Mouse (Mus musculus) C2C12 (cell line): Measurements from ENCODE around the gene Rab11a. TPM values are rescaled to one million over a fixed set of nuclear protein-coding genes. Genes with fewer than 3 reads are reported as not detected.

Experiments
- H3K27me3 ChIP-seq: one replicate; pipeline ENCODE4 v1.6.1; 2011; ENCODE audit not compliant: control insufficient read depth, insufficient read depth, insufficient read length
- H3K36me3 ChIP-seq: one replicate; pipeline ENCODE4 v1.6.1; 2011; ENCODE audit not compliant: control insufficient read depth, insufficient read depth
- H3K4me3 ChIP-seq: one replicate; pipeline ENCODE4 v1.5.1; 2011; ENCODE audit warnings: mild to moderate bottlenecking, control low read depth; ENCODE audit not compliant: poor library complexity, insufficient read depth, severe bottlenecking
- H3K79me2 ChIP-seq: one replicate; pipeline ENCODE4 v1.6.1; 2011; ENCODE audit not compliant: control insufficient read depth, insufficient read depth
- H3K79me3 ChIP-seq: one replicate; pipeline ENCODE4 v1.6.1; 2011; ENCODE audit warnings: low read depth, control low read depth
- H3ac ChIP-seq: one replicate; pipeline ENCODE3; 2011; ENCODE audit warnings: low read depth; ENCODE audit not compliant: control insufficient read depth, insufficient read length
- CEBPB ChIP-seq: IDR thresholded peaks from one replicate; pipeline ENCODE4 v1.6.1; 2011; ENCODE audit warnings: low read depth, mild to moderate bottlenecking, control low read depth, moderate library complexity
- CTCF ChIP-seq: IDR thresholded peaks from one replicate; pipeline ENCODE4 v1.5.1; 2011; ENCODE audit not compliant: control insufficient read depth, insufficient read depth, insufficient read length
- FOSL1 ChIP-seq: IDR thresholded peaks from one replicate; pipeline ENCODE4 v1.8.0; 2011; ENCODE audit warnings: mild to moderate bottlenecking, low read length; ENCODE audit not compliant: poor library complexity, insufficient read depth, severe bottlenecking
- MAX ChIP-seq: IDR thresholded peaks from one replicate; pipeline ENCODE4 v1.6.1; 2011; ENCODE audit warnings: mild to moderate bottlenecking, control low read depth
- MYOD1 ChIP-seq: IDR thresholded peaks from one replicate; pipeline ENCODE4 v1.6.1; 2011; ENCODE audit warnings: low read depth; ENCODE audit not compliant: control insufficient read depth, insufficient read length
- MYOG ChIP-seq: IDR thresholded peaks from one replicate; pipeline ENCODE4 v1.6.1; 2011; ENCODE audit not compliant: control insufficient read depth, insufficient read length; ENCODE audit errors: extremely low read depth
- USF1 ChIP-seq: IDR thresholded peaks from one replicate; pipeline ENCODE4 v1.6.1; 2011; ENCODE audit warnings: low read depth, mild to moderate bottlenecking, control low read depth, moderate library complexity
- polyA plus RNA-seq: library from polyadenylated mRNA; unstranded; fragments of >200 nt; fragmentation: generic; extraction: Trizol; gene quantifications from one replicate; pipeline ENCODE4 v1.2.1, GENCODE M21; 2012; ENCODE audit warnings: missing spikeins

Gene Rab11a
- polyA plus RNA-seq, 1 experiment, result 92.7 TPM

GRCm38 (mm10) chr9:64696404-64696803 lies 41.2 kb downstream of the Rab11a start:
- Histone ChIP-seq H3K79me3 (no peaks in the 10 kb centered on the region), H3K4me3 (no peak overlapping the region), H3K36me3 (peaks cover 8% of the 10 kb centered on the region), H3ac (no peak overlapping the region), H3K27me3 (no peaks in the 10 kb centered on the region), H3K79me2 (no peaks in the 10 kb centered on the region)
- TF ChIP-seq MAX (no peak), USF1 (no peak), CTCF (no peak), MYOG (no peak), FOSL1 (no peak), CEBPB (peak; percentile 14)

GRCm38 (mm10) chr9:64695266-64695665 lies 42.3 kb downstream of the Rab11a start:
- H3K27me3 ChIP-seq, result no peaks in the 10 kb centered on the region
- no peaks in the 10 kb centered on the region for H3K79me3 ChIP-seq
- H3K36me3 ChIP-seq, result peaks cover 8% of the 10 kb centered on the region
- H3ac ChIP-seq, result no peak overlapping the region
- no peak for TF ChIP-seq CTCF
- no peak for TF ChIP-seq MYOG
- TF ChIP-seq FOSL1, result no peak
- no peak for TF ChIP-seq MAX
- TF ChIP-seq USF1, result no peak
- no peak for TF ChIP-seq CEBPB
- no peak for TF ChIP-seq MYOD1
- H3K79me2 ChIP-seq, result no peaks in the 10 kb centered on the region
- no peak overlapping the region for H3K4me3 ChIP-seq

- Histone ChIP-seq H3K4me3 (no peak overlapping the region), H3ac (no peak overlapping the region), H3K79me3 (no peaks in the 10 kb centered on the region), H3K27me3 (no peaks in the 10 kb centered on the region), H3K79me2 (no peaks in the 10 kb centered on the region), H3K36me3 (peaks cover 8% of the 10 kb centered on the region)
- TF ChIP-seq MAX (no peak), USF1 (peak; percentile 21), MYOD1 (peak; percentile 55)
Observed at GRCm38 (mm10) chr9:64693094-64693493, 44.5 kb downstream of the Rab11a start.

- TF ChIP-seq CTCF, result peak; percentile 51
- TF ChIP-seq MYOG, result no peak
- Histone ChIP-seq H3K4me3 (no peak overlapping the region), H3ac (no peak overlapping the region), H3K36me3 (peaks cover 8% of the 10 kb centered on the region), H3K79me2 (no peaks in the 10 kb centered on the region), H3K79me3 (no peaks in the 10 kb centered on the region), H3K27me3 (no peaks in the 10 kb centered on the region)
Observed at GRCm38 (mm10) chr9:64691176-64691575, 46.4 kb downstream of the Rab11a start.

- no peak overlapping the region for H3ac ChIP-seq
- TF ChIP-seq MYOD1, result no peak
- no peak for TF ChIP-seq FOSL1
- TF ChIP-seq MYOG, result no peak
- no peak for TF ChIP-seq MAX
- TF ChIP-seq CEBPB, result no peak
- TF ChIP-seq CTCF, result no peak
- no peak for TF ChIP-seq USF1
- H3K79me2 ChIP-seq, result no peaks in the 10 kb centered on the region
Observed at GRCm38 (mm10) chr9:64690771-64691170, 46.8 kb downstream of the Rab11a start.

GRCm38 (mm10) chr9:64688015-64688394 lies 49.6 kb downstream of the Rab11a start:
- no peaks in the 10 kb centered on the region for H3K27me3 ChIP-seq
- no peak overlapping the region for H3K4me3 ChIP-seq
- no peak overlapping the region for H3ac ChIP-seq
- TF ChIP-seq MYOD1 (no peak), USF1 (no peak), MYOG (no peak), CEBPB (no peak), FOSL1 (no peak), MAX (no peak), CTCF (no peak)
- no peaks in the 10 kb centered on the region for H3K79me2 ChIP-seq
- H3K79me3 ChIP-seq, result no peaks in the 10 kb centered on the region
- H3K36me3 ChIP-seq, result no peaks in the 10 kb centered on the region

More at GRCm38 (mm10) chr9:64690771-64691170, 46.8 kb downstream of the Rab11a start:
- no peaks in the 10 kb centered on the region for H3K79me3 ChIP-seq
- no peak overlapping the region for H3K4me3 ChIP-seq
- H3K36me3 ChIP-seq, result peaks cover 8% of the 10 kb centered on the region
- no peaks in the 10 kb centered on the region for H3K27me3 ChIP-seq
